Mouse (Mus musculus) mouse trophoblast stem cell (cell line): ENCODE measurements at regions not wholly inside any gene's neighbourhood (a gene's known extent, or its start where the extent isn't known, plus 50 kb on each side); places are given as distances from the start of the nearest gene placed in this dataset.

Experiments used
- in situ Hi-C, 2 experiments: fragments of 300-500 bp; cut with MseI, MboI; formaldehyde crosslinking; loops; 2 replicates in 1 of 2; 3 replicates in 1 of 2; pipeline ENCODE4 v1.15.1; 2025

DNA sequence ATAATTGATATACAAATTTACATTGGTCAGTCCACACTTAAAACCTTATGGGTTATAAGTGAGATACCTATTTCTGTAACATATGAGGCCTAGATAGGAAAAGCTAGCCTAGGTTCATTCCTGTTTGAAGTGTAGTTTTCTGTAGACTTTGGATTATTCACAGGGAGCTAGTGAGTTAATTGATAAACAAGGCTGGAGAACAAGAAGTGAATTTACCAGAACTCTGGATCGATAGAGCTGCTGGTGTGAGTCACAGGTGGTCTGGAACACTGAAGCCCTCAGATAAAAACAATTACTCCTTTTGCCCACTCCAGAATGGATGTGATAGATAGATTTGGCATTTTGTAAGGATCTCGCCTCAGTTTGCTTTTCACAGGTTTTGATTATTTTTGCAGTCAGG, 62.0 kb upstream of the Rtl1 start:
- in situ Hi-C loops = no loop called here

DNA sequence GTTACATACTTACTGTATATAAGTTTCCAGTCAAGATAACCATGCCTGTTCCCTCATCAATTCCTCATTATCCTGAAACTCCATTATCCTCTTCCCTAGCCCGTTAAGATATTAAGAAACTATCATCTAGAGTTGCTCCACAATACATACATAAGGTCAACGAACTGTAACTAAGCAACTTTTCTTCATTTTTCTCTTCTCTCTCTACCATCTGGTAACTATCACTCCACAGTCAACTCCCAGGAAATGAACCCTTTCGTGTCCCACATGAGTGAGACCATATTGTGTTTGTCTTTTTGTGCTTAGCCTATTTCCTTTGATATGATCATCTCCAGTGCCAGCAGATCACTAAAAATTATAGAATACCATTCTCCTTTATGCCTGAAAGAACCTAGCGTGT, 74.6 kb upstream of the Rtl1 start:
- in situ Hi-C loops = no loop called here

DNA sequence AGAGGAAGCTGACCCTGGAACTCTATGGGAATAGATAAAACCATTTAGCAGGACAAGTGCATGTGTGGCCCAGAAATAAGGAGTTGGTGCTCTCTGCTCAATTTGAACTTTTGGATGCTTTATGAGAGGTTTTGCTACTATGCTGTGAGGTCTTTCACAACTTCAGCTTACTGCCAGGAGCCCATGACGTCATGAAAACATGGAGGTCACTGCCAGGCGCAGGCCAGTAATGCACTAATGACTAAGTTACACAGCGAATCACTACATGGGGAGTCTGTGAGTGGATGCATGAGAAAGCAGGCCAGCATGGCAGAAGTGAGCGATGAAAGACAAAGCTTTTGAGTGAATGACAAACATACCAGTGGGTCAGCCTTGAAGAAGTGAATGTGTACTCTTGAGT, 93.9 kb upstream of the Rtl1 start:
- in situ Hi-C loops = no loop called here

DNA sequence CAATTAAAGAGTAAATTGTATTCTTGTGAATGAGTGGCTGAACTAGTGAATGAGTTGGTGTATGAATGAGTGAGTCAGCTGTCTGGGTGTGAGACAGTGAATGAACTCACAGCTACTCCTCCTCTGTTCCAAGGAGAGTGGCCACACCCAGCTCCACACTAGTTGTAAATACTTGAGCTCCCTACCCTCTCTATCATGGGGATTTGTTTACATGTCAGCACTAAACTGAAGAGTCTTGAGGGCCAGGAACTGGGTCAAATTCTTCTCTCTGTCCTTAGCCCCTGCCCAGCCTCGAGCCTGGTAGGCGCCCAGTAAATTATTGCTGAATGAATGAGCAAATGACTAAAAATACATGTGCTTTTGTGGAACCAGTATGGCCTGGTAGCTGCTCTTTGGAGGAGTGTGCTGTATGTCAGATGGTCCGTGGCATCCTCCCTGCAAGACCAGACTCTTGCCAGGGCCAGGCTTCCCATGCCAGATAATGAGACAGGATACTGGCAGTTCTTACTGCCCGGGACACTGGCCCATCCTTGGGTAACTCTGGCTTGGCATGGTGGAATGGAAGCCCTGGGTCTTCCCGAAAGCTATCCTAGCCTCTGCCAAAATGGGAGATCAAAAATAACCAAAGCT, 94.8 kb upstream of the Rtl1 start:
- in situ Hi-C loops = no loop called here

DNA sequence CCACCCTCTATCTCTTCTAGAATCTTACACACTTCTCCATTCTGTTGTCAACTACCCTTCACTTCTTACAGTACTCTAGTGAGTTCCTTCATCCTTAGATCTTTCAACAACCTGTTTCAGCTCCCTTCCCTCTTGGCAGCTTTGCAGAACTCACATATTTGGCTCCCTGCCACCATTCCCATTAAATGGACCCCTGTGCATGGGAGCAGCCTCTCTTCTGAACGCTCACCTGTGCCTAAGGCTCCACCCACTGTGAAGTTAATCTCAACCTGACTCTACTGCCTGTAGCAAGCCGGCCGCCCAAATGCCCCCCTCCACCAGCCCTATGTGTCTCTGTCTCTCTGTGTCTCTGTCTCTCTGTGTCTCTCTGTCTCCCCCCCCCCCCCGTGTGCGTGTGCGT, 106.7 kb upstream of the Rtl1 start:
- in situ Hi-C loops = no loop called here

DNA sequence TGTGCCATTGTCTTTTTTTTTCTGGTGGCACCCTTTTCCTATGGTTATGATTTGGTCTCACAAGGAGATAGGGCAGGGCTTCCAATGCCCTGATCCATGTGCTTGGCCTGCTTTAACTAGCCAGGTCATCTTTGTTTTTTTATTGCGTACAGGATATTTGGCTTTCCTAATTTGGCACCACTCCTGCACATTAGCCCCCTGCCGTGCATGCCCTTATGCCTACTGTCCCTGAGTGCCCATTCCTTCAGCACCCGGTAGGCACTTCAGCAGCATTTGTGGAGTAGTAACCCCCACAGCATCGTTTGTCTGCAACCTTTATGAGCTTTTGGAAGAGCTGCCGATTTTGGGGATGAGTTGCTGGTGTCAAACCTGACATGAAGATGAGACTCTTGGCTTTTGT, 109.5 kb upstream of the Rtl1 start:
- in situ Hi-C loops = no loop called here

DNA sequence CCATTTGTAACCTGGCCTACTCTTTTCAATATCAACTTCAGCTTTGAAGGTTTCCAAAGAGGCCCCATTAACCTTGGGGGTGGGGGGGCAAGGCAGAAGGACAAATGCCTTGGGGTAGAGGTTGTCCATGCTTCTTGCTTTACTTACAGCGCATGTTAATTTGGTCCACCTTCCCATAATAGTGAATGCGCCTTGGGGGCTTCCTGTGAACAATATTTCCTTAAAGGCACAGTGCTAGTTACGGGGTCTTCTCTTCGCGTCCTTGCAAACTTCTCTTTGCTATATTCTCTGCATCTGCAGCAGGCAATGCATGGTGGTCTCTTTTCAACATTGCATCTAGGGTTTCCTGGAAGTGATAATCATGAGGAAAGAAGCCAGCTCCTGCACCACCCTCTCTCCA, 111.3 kb upstream of the Rtl1 start:
- in situ Hi-C loops = no loop called here

DNA sequence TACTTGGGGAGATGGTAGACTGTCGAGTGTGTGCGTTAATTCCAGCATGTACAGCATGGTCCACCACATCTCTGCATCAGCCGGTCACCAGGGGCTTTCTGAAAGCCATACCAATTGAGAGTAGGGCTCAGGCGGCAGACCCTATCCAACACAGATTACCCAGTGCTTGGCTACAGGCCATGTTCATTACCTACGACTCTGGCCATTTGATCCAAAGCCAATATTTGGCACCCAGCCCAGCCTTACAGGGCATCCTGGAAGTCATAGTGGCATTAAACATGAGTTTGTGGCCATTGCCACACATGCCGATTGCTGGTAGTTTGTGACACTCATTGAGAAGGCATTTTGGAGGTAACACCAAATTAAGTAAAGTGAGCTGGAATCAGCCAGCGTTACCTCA, 111.8 kb upstream of the Rtl1 start:
- in situ Hi-C loops = no loop called here

DNA sequence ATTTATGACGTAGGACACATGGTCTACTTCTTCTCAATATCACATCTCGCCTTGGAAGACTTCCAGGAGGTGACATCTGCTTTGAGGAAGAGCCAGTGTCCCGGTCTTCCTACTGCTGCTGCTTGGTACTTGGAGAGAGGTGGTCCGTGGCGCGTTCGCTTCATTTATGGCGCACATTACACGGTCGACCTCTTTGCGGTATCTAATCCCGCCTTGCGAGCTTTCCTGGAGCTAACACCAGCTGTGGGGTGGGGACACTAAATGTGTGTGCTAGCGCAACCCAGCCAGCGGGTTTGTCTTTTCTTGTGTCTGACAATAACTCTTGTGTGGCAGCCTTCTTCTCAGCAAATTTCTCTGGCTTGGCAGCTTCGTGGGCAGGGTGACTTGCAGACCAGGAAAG, 112.3 kb upstream of the Rtl1 start:
- in situ Hi-C loops = no loop called here

DNA sequence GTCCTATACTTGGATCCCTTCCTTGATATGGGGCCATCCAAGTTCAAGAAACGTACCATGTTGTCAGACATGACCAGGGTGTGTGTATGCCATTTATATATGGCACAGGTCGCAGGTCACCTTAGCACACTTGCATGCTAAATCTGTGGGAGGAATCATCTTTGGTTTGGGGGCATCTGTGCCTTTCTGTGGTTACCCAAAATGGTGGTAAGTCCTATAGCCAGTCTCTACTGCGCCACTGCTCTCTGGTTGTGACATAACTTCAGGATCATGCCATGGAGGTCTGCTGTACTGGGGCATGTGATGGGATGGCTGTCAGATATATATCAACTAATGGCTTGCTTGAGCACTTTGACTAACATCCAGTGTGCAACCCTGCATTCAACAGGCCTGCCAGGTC, 112.9 kb upstream of the Rtl1 start:
- in situ Hi-C loops = no loop called here

DNA sequence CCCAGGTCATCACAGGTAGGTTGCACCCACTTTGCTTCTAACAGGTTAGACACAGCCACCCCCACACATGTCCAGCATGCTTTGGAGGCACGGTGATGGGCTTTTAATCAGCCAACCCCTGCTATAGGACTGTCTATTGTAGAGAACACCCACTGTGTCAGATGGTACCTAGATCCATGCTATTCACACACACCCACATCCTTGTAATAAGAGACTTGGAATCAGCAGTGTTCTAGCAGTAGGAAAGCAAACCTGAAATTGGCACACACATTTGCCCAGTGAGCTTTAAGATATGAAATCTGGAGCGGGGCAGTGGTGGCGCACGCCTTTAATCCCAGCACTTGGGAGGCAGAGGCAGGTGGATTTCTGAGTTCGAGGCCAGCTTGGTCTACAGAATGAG, 113.9 kb upstream of the Rtl1 start:
- in situ Hi-C loops = no loop called here

DNA sequence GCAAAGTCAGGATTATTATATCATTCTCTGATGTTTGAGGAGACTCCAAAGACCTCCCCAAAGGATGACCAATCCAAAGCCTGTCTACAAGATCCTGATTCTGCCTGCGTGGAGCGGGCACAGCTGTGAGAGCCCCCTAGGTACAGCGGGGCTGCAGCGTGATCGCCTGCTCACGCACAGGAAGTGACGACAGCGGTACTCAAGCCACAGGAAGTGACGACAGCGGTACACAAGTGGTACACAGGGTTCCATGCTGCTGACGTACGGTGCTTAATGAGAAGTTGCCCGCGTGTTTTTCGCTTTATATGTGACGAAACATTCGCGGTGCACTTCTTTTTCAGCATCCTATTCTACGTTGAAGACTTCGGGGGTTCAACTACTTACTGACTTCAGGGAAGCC, 116.9 kb upstream of the Rtl1 start:
- in situ Hi-C loops = no loop called here

DNA sequence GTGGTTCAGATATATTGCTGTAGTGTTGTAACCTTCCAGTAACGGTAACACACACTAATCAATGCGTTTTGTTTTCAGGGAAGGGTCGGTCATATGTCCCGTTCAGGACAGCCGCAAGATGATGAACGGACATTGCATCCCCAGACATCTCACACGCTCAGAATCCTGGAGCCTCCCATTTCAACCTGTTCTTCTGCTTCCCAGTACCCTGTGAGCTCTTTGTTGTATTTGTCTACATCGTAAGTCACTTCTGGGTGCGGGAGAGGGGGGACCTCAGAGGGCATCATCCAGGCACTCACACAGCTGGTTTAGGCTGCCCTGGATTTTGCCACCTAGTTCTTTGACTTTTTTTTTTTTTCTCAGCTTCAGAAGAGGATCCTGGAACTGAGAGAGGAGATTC, 117.9 kb upstream of the Rtl1 start:
- in situ Hi-C loops = no loop called here

DNA sequence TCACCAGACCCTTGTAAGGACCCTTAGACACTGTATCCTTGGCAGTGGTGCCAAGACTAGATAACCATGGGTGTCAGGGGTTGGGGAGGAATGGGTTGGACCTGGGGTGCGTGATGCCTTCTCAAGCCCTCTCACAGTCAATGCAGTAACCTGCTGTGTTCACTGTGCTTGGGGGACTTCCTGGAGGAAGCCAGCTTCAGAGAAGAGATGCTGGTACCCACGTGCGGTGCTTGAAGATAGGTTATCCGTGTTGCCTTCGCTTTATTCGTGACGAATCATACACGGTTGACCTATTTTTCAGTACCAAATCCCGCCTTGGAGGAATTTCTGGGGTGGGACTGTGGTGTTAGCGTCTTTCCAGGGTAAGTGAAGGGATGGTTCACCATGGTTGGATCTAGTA, 138.1 kb upstream of the Rtl1 start:
- in situ Hi-C loops = no loop called here

DNA sequence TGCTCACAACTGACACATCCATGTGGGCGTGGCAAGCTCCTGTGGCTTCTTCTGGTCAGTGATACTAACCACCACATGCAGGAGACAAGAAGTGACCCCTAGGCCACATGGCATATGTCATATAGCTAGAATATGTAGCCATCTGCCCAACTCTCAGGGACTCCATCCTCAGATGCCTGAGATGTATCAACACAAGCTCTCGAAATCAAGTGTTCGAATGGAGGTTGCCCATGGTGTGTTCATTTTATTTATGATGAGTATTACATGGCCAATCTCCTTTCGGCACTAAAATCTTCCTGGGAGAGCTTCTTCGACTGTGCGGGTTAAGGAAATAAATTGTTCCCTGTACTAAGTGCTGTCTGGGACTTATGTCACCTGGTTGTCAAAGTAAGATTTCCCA, 138.8 kb upstream of the Rtl1 start:
- in situ Hi-C loops = no loop called here

DNA sequence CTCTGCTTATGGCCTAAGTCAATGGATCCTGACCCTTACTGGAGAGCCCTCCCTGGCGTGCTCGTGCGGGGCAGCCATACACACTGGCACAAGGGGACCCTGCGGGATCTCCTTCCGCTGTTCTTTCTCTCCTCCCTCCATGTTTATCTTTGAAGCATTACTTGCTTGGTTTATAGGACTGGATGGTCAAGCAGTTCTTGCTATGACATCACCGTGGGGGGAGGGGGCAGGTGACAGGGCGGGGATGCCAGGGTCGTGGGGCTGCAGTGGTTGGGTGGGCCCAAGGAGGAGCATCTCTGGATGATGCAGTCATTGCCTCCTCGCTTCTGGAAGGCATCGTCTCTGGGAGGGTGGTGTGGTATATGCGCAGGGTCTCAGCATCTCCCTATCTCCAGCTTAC, 142.4 kb upstream of the Rtl1 start:
- in situ Hi-C loops = no loop called here

DNA sequence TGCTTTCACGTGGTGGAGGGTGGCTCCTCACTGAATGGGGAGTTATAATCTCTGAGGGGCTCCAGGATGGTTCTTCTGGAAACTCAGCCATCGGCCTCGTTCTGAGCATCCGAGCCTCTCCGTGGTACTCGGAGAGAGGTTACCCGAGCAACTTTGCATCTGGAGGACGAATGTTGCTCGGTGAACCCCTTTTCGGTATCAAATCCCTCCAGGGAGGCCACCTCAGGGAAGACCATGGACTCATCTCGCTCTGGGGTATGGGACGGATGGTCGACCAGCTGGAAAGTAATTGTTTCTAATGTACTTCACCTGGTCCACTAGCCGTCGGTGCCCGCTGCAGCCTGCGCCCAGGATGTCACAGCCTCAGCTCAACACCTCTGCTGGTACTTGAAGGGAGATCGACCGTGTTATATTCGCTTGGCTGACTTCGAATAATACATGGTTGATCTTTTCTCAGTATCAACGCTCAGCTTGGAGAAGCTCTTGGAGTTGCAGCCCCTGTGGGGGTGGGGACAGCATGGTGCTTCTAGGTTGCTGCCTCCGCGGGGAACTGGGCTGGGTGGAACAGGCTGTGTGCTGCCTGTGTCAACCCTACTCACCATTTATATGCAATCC, 143.0 kb upstream of the Rtl1 start:
- in situ Hi-C loops = no loop called here

DNA sequence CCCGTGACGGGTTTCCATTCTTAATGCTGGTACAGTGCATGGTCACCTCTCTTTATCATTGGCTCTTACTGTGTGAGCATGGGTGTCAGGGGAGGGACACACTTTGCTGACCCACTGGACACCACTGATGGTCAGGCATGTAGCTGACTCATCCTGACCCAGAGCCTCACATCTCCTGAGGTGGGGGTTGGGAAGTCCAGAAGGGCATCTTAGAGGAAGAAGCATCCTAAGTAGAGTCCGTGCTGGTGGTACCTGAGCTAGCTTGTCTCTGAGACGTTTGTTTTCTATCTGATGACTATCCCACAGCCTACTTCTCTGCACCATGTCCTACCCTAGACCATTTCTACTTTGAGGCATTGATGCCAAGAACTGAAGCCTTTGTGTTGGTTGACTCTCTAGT, 144.1 kb upstream of the Rtl1 start:
- in situ Hi-C loops = no loop called here

DNA sequence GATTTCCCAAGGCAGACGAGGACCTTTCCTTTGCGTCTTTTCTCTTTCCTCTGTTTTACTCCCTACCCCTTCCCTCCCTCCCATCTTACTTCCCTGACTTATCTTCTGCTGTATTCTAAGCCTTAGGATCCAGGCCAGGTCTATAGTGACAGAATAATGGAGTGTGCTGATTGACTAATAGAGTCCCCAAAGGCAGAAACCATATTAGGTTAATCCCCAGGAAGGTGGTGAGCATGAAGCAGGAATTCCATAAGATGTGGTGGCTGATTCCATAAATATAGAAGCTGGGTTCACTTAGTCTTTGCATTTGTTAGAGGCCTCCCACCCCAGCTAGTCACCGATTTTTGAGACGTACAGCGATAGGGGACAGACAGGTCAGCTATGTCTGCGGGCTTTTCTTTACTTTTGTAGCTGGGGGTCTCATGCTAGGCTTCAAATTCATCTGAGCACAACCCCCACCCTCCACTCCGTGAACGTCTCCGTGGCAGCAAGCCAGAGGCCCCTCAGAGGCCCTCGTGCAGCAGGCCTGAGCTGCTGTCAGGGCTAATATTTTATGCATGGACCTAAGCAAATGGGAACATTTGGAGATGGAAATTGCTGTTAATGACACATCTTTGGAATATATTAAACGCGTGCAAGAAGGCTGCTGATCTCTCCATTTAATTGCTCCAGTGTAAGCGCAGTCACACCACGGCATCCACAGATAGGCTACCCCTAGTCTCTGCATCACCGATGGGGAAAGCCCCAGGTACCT, 145.8 kb upstream of the Rtl1 start:
- in situ Hi-C loops = no loop called here

DNA sequence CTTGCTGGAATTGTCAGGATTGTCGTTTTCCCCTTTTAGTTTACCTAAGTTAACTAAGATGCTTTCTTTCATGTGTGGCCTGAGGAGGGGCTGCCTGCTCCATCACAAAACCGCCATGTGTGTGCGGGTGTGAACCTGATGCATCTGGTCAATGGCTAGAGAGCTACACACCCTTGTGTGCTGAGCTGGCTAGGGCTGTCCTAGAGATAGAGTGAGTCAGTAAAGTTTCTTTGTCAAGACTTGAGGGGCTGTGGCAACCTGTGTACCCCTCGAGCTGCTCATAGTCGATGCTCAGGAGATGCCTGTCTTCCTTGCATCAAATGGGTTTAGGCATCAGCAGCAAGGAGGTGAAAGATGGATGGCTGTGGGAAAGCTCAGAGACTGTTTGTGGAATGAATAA, 147.1 kb upstream of the Rtl1 start:
- in situ Hi-C loops = no loop called here

DNA sequence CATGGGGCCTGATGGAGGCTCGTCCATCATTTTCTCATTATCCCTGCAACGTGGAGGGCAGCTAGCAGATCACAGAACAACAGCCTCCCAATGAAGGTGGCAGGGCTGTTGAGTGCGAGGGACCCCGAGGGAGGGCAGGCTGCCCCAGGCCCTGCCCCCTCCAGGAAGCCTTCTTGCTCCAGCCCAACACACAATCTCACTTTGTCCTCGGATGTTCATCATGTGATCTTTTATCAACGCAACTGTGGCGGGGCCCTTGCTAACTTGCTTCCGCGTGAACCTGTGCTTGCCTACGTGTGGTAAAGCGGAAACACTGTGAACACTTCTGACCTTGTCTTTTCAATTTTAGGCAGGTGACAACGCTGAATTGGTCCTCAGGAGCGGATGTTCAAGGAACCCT, 147.6 kb upstream of the Rtl1 start:
- in situ Hi-C loops = no loop called here

DNA sequence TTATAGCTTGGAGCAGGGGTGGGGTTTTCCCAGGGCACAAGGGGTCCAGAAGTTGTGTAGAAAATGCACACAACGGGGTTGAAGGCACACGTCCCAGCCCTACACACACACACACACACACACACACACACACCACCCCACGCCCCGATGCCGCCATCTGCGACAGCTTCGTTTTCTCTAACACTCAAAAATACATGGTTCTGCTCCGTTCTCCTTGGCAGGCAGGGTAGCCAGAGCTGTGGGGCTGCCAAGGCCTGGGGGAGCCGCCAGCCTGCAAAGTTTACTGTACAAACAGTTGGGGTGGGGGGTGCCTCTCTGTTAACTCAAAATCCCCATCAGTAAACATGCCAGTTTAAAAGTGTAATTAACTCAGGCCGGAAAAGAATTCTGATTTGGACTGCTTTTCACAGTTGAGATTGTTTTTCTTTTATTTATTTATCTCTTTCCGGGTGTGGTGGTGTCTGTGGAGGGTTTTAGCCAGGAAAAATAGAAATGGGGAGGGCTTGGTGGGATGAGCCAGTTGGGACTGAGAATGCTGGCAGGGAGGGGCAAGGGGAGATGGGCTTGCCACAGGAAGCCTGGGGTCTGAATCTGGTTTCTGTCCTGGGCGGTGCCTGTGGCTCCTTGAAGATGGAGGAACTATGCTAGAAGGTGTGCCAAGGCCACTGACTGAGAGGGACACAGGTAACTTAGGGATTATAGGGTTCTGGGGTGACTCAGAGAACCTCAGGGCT, 148.4 kb upstream of the Rtl1 start:
- in situ Hi-C loops = no loop called here

DNA sequence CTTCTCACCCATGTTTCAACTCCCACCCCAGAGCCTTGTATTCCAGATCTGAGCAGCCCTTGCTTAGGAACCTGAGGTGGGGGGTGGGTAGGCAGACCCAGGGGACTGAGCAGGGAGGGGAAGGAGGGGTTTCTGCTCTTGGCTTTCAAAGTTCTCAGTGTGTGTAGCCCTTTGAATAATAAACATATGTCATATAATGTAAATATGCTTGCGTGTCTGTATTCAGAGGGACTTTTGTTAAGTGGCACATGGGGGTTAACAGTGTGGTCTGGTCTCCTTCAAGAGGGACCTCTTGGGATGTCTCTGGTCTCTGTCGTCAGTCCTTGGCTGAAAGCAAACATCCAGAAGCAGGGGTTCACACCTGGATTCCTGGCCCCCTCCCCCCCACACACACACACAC, 149.1 kb upstream of the Rtl1 start:
- in situ Hi-C loops = no loop called here
